Mouse (Mus musculus) liver, postnatal 0 days (tissue): ENCODE measurements at regions not wholly inside any gene's neighbourhood (a gene's known extent, or its start where the extent isn't known, plus 50 kb on each side); places are given as distances from the start of the nearest gene placed in this dataset.

Source experiments
- CTCF ChIP-seq: sonication (generic); IDR thresholded peaks from 2 replicates; pipeline ENCODE4 v1.5.1; 2016; ENCODE audit warnings: antibody characterized with exemption, low read depth
- EP300 ChIP-seq: IDR thresholded peaks from 2 replicates; pipeline ENCODE4 v1.6.1; 2016; ENCODE audit warnings: antibody characterized with exemption, low read depth, mild to moderate bottlenecking

- TF ChIP-seq CTCF, result no peak
- no peak for TF ChIP-seq EP300
Measured at GRCm38 (mm10) chr11:45595372-45595771, 256.5 kb upstream of the Clint1 start.
